Mouse (Mus musculus): ENCODE measurements around the gene Dnajb1.
"Not testable (repeated sequence)": the region's sequence is repeated elsewhere in the genome, so short reads cannot be mapped to it uniquely, and the experiment has no call there.

Dnajb1 gene

GRCm38 (mm10) chr8:83578131-83579055 is 29.6 kb upstream of the Dnajb1 start:
- no peak for DNase-seq (ENCODE audit: low read depth)

- no peak for DNase-seq (ENCODE audit: low read depth)
Observed at GRCm38 (mm10) chr8:83579676-83580075, 28.3 kb upstream of the Dnajb1 start.

- no peak for DNase-seq (ENCODE audit: low read depth)
Observed at GRCm38 (mm10) chr8:83580826-83581225, 27.2 kb upstream of the Dnajb1 start.

- DNase-seq (ENCODE audit: low read depth): no peak
Observed at GRCm38 (mm10) chr8:83582226-83582625, 25.8 kb upstream of the Dnajb1 start.

- DNase-seq (ENCODE audit: low read depth): no peak
Observed at GRCm38 (mm10) chr8:83583236-83583635, 24.8 kb upstream of the Dnajb1 start.

- no peak for DNase-seq (ENCODE audit: low read depth)
Observed at GRCm38 (mm10) chr8:83584771-83585170, 23.2 kb upstream of the Dnajb1 start.

GRCm38 (mm10) chr8:83585333-83585732 is 22.7 kb upstream of the Dnajb1 start:
- no peak for DNase-seq (ENCODE audit: low read depth)

- DNase-seq (ENCODE audit: low read depth): no peak
Observed at GRCm38 (mm10) chr8:83587644-83588043, 20.3 kb upstream of the Dnajb1 start.

- DNase-seq (ENCODE audit: low read depth): no peak
Observed at GRCm38 (mm10) chr8:83588886-83589285, 19.1 kb upstream of the Dnajb1 start.

- DNase-seq (ENCODE audit: low read depth): no peak
Observed at GRCm38 (mm10) chr8:83590488-83591023, 17.4 kb upstream of the Dnajb1 start.

- DNase-seq (ENCODE audit: low read depth): no peak
Observed at GRCm38 (mm10) chr8:83592682-83593081, 15.3 kb upstream of the Dnajb1 start.

GRCm38 (mm10) chr8:83593325-83594166 is 14.4 kb upstream of the Dnajb1 start:
- DNase-seq (ENCODE audit: low read depth): no peak

GRCm38 (mm10) chr8:83594167-83595049 is 13.6 kb upstream of the Dnajb1 start:
- DNase-seq (ENCODE audit: low read depth): peak; percentile 97

- not testable (repeated sequence) for DNase-seq (ENCODE audit: low read depth)
Observed at GRCm38 (mm10) chr8:83595050-83595345, 13.0 kb upstream of the Dnajb1 start.

- no peak for DNase-seq (ENCODE audit: low read depth)
Observed at GRCm38 (mm10) chr8:83596369-83596768, 11.6 kb upstream of the Dnajb1 start.

- DNase-seq (ENCODE audit: low read depth): no peak
Observed at GRCm38 (mm10) chr8:83598146-83598545, 9.8 kb upstream of the Dnajb1 start.

GRCm38 (mm10) chr8:83599814-83600213 is 8.2 kb upstream of the Dnajb1 start:
- no peak for DNase-seq (ENCODE audit: low read depth)

GRCm38 (mm10) chr8:83602650-83603029 is 5.4 kb upstream of the Dnajb1 start:
- DNase-seq (ENCODE audit: low read depth): no peak

GRCm38 (mm10) chr8:83608398-83608829 is 421 bp downstream of the Dnajb1 start:
- peak; percentile 62 for DNase-seq (ENCODE audit: low read depth)

GRCm38 (mm10) chr8:83609086-83609485 is 1.1 kb downstream of the Dnajb1 start:
- DNase-seq (ENCODE audit: low read depth): no peak

GRCm38 (mm10) chr8:83609547-83610180 is 1.7 kb downstream of the Dnajb1 start:
- no peak for DNase-seq (ENCODE audit: low read depth)
